Mouse (Mus musculus) layer of hippocampus, adult 9-10 months (tissue): ENCODE results near the gene Tmem178b.

Source experiments
- DNase-seq: peaks from one replicate; pipeline ENCODE4 v3.0.0; 2022; ENCODE audit warnings: low spot score

The Tmem178b gene

DNA sequence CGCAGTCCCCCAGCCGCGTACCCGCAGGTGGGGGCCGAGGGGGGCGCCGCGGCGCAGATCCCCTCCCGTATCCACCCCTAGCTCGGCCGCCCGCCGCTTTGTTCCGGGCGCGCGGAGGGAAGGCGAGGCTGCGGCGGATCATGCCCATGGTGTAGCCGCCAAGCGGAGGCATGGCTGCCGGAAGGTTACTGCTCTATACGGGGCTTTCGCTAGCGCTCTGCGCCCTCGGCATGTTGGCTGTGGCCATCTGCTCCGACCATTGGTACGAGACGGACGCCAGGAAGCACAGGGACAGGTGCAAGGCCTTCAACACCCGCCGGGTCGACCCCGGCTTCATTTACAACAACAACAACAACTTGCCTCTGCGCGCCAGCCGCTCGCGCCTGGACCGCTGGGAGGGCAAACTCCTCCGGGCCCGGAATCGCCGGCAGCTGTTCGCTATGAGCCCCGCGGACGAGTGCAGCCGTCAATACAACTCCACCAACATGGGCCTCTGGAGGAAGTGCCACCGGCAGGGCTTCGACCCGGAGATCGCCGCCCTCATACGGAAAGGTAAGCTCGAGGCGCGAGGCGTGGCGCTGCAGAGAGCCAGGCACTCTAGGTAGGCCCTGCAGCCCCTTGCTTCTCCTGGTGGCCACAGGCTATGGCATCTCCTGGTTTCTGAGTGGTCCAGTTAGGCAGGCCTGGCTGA, at the start of gene Tmem178b:
Tmem178b (plus strand) TSS at position 371 of the 691 bp plus-strand sequence.
- DNase-seq, result no peak

GRCm38 (mm10) chr6:39828736-39829135, 44.3 kb upstream of the Tmem178b start:
- DNase-seq, result no peak

GRCm38 (mm10) chr6:39843698-39844342, 29.3 kb upstream of the Tmem178b start:
- DNase-seq, result no peak

DNA sequence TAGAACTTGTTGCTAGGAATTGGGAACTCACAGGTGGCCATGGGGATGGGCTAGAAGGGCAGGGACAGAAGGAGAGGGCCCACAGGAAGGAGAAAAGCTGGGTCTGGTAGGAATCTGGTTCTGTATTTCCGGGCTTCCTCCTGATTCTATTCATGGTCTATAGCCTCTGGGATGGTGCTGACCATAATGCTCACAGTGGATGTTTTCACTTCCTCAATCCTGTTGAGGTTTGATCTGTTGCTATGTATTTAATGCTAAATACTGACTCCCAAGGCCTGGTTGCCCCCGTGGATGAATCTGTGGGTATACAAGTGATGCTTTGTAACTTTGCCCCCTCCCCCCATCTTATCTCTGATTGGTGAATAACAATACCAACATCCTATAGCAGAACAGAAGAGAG, 25.5 kb upstream of the Tmem178b start:
- DNase-seq, result no peak

- DNase-seq, result no peak
These were observed 24.3 kb upstream of the Tmem178b start for GRCm38 (mm10) chr6:39848766-39849165.

DNA sequence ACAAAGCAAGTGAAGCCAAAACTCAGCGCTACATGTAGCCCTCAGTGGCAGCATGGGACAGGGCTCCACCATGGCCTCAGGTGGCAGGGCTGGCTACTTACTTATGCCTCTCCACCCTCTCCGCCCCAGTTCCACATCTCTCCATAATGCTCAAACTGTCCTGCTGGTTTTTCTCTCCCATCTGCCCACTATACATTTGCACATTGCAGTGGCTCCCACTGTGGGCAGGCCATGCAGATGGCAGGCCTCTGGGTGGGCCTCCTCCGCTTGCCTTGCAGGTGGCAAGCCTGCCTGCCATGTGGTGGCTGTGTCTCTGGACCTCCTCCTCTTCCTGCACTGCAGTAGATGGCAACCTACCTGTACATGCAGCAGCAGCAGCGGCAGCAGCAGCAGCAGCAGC, 23.4 kb upstream of the Tmem178b start:
- no peak for DNase-seq

DNA sequence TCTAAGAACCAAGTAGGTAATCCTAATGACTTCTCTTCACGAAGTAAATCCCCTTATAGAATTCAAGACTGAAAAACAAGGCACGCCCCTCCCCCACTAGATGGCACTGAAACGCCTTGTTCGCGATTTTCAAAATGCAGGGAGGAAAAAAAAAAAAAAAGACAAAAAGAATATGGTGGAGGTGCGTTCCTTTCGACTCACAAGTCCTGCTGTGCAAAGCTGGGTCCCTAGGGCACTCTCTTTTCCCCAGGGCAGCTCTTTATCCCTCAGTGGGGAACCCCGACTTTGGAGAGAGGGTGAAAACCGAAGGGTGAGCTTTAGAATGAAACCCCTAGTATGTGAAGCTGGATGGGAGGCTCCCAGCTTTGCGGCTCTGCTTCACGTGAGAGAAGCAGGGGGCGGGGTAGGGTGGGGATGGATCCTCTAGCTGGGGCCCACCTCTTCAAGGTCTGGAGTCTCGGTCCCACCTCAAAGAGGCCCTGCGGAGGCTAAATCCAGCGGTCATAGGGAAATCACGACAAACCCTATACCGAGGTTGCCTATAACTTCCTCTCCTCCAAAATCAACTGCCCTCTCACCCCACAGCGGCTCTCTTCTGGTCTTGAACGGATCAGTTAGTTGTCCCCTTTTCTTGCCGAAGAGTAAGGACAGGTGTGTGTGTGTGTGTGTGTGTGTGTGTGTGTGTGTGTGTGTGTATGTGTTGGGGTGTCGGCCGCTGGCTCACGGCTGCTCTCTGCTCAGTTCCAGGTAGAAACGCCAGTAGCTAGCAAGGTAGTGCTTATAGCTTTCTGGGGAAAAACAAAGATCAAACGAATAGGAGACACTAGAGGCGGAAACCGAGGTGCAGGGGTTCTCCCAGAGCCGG, 2.6 kb upstream of the Tmem178b start:
- DNase-seq, result no peak

GRCm38 (mm10) chr6:39871381-39872305, 1.4 kb upstream of the Tmem178b start:
- DNase-seq, result peak; percentile 80

- DNase-seq, result no peak
These were observed 668 bp upstream of the Tmem178b start for GRCm38 (mm10) chr6:39872306-39872900.

GRCm38 (mm10) chr6:39875186-39875585, 2.1 kb downstream of the Tmem178b start:
- DNase-seq, result no peak

DNA sequence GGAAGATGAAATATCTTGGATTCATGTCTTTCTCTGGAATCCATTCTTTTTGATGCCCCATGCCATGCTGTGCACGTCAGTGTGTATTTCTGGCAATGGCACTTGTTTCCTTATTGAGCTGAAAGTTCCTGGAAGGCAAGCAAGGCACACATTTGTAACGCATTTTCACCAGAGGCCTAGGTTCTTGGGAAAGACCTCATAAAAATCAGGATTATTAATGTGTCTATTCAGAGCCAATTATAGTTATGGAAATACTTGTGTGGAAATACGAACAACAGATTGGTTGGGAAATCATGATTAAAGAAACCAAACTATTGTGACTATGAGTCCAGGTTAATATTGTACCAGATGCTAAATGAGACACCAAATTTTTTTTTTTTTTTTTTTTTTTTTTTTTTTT, 3.4 kb downstream of the Tmem178b start:
- DNase-seq, result no peak

DNA sequence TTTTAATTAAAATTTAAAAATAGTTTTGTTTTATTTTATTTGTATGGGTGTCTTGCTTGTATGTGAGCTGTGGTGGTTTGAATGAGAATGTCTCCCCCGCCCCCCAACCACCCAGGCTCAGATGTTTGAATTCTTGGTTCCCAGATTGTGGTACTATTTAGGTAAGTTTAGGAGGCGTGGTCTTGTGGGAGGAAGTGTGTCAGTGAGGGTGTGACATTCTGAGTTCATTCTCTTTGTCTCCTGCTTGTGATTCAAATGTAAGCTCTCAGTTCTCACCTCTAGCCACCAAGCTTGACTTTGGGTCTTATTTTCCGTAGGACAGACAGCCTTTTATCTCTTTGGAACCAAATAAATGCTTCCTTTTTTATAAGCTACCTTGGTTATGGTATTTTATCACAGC, 17.7 kb downstream of the Tmem178b start:
- DNase-seq, result no peak

DNA sequence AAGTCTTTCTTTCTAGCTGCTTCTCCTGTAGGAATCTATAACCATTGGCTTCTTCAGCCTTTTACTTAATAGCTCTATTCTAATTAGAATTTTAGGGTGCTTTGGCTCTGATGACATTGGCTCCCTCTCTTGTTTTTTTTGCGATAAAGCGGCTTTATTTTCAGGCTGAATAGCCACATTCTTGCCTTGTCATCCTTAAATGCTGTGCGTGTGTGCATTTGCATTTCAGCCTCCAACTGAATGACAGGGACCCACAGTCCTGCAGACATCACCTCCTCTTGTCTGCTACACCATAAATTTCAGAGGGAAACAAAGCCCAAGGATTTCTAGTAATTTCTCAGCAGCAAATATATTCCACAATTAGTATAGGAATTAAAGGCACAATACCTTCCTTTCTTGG, 23.4 kb downstream of the Tmem178b start:
- no peak for DNase-seq

DNA sequence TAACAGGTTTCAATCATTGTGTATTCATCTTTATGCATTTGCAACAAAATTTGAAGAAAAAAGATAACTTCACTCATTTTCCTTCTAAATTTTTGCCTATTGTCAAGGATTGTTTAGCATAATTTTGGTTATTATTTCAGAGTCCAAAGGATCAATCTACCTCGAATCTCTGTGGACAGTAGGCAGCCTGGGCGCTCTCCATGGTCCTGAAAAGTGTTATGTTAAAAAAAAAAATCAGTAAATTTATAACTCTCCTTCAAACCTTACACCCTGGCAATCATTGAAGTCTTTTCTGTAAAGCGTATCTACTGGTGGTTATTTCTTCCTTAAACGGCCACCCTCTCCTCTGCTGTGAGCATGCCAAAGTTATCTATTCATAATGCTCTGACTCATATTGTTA, 26.2 kb downstream of the Tmem178b start:
- DNase-seq, result no peak

- no peak for DNase-seq
These were observed 30.2 kb downstream of the Tmem178b start for GRCm38 (mm10) chr6:39903220-39903773.

DNA sequence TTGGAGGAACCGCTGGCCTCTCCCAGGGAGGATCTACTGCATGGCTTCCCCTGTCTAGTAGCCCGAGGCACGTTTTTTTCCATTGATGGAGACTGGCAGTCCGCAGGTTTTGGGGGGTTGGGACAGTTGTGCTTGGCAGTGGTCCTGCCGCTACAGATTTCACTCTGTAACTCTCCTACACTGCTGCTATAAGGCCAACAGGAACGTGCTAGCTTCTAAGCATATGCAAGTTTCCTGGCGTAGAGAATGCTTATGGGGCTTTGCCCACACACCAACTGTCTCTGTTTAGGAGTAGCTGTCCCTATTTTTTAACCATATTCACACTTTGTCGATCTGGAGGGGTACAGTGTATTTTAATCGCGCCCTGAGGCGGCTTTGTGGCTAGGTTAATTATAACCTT, 30.8 kb downstream of the Tmem178b start:
- peak; percentile 59 for DNase-seq

GRCm38 (mm10) chr6:39914956-39915355, 41.9 kb downstream of the Tmem178b start:
- DNase-seq, result no peak

DNA sequence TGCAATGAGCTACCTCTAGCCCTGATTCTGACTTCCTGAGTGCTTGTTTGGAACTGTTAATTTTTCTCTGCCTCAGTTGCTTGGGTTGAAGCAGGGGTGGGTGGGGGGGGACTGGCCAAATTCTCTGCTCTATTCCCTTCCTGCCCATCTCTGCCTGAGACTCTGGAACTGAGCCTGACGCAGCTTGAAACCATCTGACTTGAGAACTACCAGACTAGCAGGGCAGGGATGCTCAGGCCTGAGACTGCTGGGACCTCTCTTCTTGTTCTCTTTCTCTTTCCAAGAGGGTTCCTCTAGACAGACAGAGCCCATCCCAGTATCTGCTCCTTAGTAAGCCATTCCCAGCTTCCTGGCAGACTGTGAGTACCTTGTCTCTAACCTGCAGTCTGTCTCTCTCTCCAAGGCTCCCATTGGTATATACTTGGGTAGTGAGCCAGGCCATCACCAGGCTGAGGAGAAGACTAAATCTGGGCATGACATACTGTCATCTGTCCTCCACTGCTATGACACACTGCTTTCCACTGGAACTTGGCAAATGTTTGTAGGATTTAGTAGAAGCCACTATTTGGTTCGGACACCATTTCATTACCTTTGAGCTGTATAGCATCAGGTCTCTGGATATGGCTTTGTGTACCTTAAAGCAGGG, 42.7 kb downstream of the Tmem178b start:
- DNase-seq, result no peak

GRCm38 (mm10) chr6:39916514-39916913, 43.4 kb downstream of the Tmem178b start:
- DNase-seq, result no peak

DNA sequence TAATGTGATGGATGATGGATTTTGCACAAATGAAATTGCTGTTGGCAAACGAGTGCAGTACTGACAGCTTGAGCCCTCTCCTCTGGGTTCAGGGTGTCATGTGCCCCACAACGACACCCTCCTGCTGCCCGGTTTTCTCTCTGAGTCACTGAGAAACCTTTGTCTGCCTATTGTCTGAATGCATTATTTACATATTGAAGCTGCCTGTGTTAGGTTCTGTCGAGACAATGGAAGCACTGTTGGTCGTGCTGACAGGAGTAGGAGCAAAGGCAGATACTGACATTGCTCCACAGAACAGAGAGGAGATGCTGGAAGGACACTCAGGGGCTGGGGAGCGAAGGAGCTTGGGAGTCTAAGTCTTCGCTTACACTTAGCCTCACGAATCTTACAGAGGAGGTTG, 44.2 kb downstream of the Tmem178b start:
- DNase-seq, result no peak

GRCm38 (mm10) chr6:39917729-39918128, 44.7 kb downstream of the Tmem178b start:
- no peak for DNase-seq
